Mouse (Mus musculus): ENCODE results near the gene 9530068E07Rik.

DNA sequence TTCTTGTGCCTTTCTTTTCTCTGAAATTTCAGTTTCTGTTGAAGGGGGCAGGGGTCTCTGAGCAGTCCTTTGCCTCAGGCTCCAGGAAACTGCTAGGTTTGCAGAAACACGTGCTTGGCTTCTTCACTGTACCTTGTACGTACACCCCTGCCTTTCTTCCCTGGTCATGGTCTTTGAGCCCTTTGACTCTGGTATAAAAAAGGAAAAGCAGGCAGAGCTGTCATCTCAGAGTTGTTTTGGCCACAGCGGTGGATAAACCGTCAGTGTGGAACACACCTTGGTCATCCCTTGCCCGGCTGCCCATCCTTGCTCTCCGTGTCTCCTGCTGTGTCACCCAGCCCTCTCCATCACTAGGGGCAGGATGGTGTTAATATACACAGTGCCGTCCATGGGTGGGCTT, 23.6 kb downstream of the 9530068E07Rik start:
- TF ChIP-seq CTCF (IDR thresholded peaks at IDR 0.05; ENCODE audit: extremely low read depth, insufficient read depth, low read length) (no peak), POLR2A (IDR thresholded peaks at IDR 0.05; ENCODE audit: extremely low read depth, insufficient read depth, low read length) (no peak)
